Mouse (Mus musculus): ENCODE measurements around the gene Pnpla8.

GRCm38 (mm10) chr12:44292281-44292680 lies 71.1 kb downstream of the Pnpla8 start:
- TF ChIP-seq CTCF (IDR thresholded peaks at IDR 0.05; ENCODE audit: borderline replicate concordance, insufficient read depth, low read length) (no peak), POLR2A (IDR thresholded peaks at IDR 0.05; ENCODE audit: low read depth, low read length) (no peak)
